Mouse (Mus musculus) erythroblast, embryonic 14.5 days (primary cell): Measurements from ENCODE around the gene Ggcx. TPM values are rescaled to one million over a fixed set of nuclear protein-coding genes. Genes with fewer than 3 reads are reported as not detected.
A peak's percentile ranks its signal among the peaks of the same experiment; 100 is the strongest.

ENCODE experiments used
- H3K27me3 ChIP-seq: 2 replicates; pipeline ENCODE4 v1.6.1; 2012; ENCODE audit warnings: inconsistent platforms; ENCODE audit not compliant: control insufficient read depth
- H3K36me3 ChIP-seq: 2 replicates; pipeline ENCODE4 v1.6.1; 2012; ENCODE audit warnings: mild to moderate bottlenecking, inconsistent platforms; ENCODE audit not compliant: control insufficient read depth
- H3K4me1 ChIP-seq: 2 replicates; pipeline ENCODE4 v1.6.1; 2012; ENCODE audit warnings: inconsistent platforms; ENCODE audit not compliant: control insufficient read depth
- H3K4me3 ChIP-seq: replicated peaks from 2 replicates; pipeline ENCODE3; 2012; ENCODE audit warnings: moderate library complexity, mild to moderate bottlenecking, inconsistent platforms
- H3K9me3 ChIP-seq: 2 replicates; pipeline ENCODE4 v1.6.1; 2012; ENCODE audit warnings: low read length, inconsistent platforms, mixed read lengths; ENCODE audit not compliant: control insufficient read depth
- GATA1 ChIP-seq: IDR thresholded peaks from 2 replicates; pipeline ENCODE4 v1.6.1; 2012; ENCODE audit warnings: low read length, inconsistent platforms, mixed read lengths
- TAL1 ChIP-seq: IDR thresholded peaks from 3 replicates; pipeline ENCODE4 v1.6.1; 2012; ENCODE audit warnings: low read length, inconsistent platforms, mixed read lengths
- polyA plus RNA-seq: library from polyadenylated mRNA; stranded (reverse); fragments of >175 nt; gene quantifications from 2 replicates; pipeline ENCODE4 v1.2.3, GENCODE M21; 2012

Ggcx gene
- polyA plus RNA-seq, 1 experiment, result 0.09 TPM

DNA sequence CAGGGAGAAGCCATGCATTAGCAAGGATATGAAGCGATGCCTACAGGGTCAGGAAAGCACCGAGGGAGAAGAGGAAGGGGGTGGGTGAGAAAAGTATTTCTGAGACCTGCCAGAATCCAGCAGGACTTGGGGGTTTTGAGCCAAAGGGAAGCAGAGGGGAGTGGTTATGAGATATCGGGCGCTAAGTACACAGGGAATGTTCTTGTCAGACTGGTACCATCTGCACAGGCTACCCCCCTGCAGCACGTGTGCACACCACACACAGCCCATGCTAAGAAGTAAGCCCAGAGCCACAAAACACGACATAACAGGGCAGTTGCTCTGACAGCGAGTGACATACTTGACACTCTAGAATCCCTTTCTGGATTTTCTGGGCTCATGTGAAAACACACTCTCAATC, 39.9 kb upstream of the Ggcx start:
- Histone ChIP-seq H3K27me3 (no peaks in the 10 kb centered on the region), H3K4me1 (peaks cover 80% of the 10 kb centered on the region), H3K9me3 (no peaks in the 10 kb centered on the region), H3K4me3 (no peak overlapping the region), H3K36me3 (peaks cover 81% of the 10 kb centered on the region)
- TF ChIP-seq GATA1 (no peak), TAL1 (no peak)

DNA sequence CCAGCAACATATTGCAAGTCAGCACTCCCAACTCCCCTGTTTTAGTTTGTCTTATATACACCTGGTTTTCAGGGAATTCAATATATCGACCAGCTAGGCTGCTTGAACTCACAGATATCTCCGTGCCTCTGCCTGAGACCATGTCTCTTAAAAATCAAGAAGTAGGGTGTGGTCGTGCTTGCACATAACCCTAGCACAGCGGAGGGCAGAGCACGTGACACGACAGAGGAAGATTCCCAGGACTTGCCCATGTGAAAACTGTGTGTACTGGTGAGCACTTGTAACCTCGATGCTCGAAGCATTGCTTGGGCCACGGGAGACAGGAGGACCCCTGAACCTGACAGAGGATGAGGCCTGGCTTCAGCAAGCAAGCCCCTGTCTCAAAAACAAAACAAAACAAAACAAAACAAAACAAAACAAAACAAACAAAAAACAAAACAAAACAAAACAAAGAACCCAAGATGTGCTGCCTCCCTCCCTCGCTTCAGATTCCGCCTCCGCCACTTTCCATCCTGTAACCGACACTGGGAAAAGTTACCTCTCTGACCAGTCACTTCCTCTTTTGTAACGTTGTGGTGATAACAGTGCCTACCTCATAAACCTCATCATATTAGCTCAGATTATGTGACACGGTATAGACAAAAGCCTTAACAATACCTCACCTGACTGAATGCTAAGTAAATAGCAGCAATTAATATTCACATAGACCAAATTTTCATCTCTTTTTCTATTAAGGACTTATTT, 39.1 kb upstream of the Ggcx start:
- TF ChIP-seq GATA1, result no peak
- TF ChIP-seq TAL1, result no peak
- Histone ChIP-seq H3K4me1 (peaks cover 81% of the 10 kb centered on the region), H3K36me3 (peaks cover 74% of the 10 kb centered on the region), H3K27me3 (no peaks in the 10 kb centered on the region), H3K9me3 (no peaks in the 10 kb centered on the region), H3K4me3 (peak overlapping the region; percentile 43)

DNA sequence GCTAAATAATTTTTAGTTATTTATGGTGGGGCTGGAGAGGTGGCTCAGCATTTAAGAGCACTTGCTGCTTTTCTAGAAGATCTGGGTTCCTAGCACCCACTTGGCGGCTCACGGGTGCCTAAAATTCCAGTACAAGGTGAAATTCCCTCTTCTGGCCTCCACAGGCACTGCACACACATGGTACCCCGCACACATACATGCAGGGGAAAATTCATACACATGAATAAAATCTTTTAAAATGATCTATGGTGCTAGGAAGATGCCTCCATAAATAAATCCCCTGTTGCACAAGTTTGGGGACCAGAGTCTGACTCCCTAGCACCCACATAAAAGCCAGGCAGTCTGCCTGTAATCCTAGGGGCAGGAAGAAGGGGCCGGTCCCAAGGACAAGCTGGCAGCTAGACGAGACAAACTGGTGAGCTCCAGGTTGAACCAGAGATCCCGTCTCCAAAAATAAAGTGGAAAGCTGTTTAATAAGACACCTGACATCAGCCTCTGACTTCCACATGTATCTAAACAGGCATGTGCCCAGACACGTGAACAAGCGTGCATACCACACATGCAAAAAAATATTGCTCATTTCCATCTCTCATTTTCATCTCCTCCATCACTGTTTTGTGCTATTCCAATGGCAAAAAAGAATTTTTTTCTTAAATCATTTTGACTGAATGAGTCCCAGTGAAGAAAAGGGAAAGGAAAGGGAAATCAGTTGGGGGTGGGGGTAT, 35.4 kb upstream of the Ggcx start:
- Histone ChIP-seq H3K36me3 (peaks cover 58% of the 10 kb centered on the region), H3K9me3 (no peaks in the 10 kb centered on the region), H3K4me3 (peak overlapping the region; percentile 95), H3K27me3 (no peaks in the 10 kb centered on the region), H3K4me1 (peaks cover 86% of the 10 kb centered on the region)
- TF ChIP-seq TAL1, result no peak

DNA sequence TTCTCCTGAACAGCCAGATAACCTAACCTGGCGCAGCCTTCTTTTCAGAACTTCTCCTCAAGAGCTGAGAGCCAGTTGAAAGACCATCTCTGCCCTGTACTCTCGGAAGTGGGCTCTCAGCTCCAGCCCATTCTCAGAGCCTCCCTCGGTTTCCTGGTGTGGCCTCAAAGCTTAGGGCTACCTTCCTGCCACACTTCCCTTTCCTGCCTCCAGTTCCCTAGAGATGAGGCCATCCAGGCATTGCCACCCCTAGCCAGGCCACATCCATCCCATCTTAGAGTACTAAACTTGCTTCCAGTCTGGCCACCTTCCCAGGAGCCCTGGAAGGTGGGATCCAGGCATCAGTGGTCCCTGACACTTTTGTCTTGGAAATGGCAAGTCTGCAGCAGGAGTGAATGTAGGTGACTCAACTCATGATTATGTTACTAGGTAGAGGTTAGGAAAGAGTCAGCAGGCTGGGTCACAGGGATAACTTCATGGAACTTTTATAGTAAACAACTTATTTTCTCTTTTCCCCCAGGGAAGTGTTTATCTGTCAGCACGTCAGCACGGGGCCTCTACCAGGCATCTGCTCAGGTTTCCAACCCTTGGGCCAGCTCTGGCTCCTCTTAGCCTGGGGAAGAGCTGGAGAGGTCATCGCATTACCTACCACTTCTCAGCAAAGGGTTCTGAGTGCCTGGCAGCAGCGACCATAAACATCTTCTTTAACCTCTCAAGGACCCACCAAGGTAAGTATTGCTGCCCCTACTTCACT, 34.6 kb upstream of the Ggcx start:
- no peak for TF ChIP-seq TAL1
- TF ChIP-seq GATA1, result no peak
- H3K4me3 ChIP-seq, result peak overlapping the region; percentile 95
- no peaks in the 10 kb centered on the region for H3K9me3 ChIP-seq
- peaks cover 59% of the 10 kb centered on the region for H3K36me3 ChIP-seq
- H3K4me1 ChIP-seq, result peaks cover 86% of the 10 kb centered on the region
- no peaks in the 10 kb centered on the region for H3K27me3 ChIP-seq

DNA sequence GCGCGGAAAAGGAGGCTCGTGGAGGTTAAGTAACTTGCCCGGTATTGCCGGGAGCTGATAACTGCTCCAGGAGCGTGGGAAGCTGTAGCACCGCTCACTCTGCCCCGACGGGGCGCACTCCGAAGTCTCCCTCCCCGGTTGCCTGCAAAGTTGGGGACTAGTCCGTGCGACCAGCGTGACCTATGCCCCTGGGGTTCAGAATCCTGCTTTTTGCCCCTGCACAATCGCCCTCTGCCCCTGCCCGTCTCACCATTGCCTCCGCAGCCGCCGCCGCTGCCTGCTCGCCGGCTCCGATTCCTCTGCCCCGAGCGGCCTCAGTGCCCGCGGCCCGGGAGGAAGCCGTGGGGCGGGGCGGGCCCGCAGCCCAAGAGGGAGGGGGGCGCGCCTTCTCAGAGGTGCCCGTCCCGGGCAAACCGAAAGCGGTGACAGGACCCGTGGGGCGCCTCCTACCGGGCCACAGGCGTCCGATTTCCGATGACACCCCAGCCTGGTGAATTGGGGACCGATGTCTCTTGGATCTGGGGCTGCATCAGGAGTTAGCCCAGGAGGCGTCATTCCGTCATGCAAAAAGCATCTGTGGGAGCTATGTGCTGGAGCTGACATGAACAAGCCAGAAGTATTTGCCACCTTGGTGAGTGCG, 33.9 kb upstream of the Ggcx start, which contains the start of gene Vamp5:
Gene Vamp5 (minus strand): TSS at position 338 of the 640 bp plus-strand sequence.
- Histone ChIP-seq H3K36me3 (peaks cover 64% of the 10 kb centered on the region), H3K4me1 (peaks cover 86% of the 10 kb centered on the region), H3K27me3 (no peaks in the 10 kb centered on the region), H3K4me3 (peak within 1 kb of the TSS; percentile 95), H3K9me3 (no peaks in the 10 kb centered on the region)
- TF ChIP-seq GATA1 (no peak), TAL1 (no peak)

DNA sequence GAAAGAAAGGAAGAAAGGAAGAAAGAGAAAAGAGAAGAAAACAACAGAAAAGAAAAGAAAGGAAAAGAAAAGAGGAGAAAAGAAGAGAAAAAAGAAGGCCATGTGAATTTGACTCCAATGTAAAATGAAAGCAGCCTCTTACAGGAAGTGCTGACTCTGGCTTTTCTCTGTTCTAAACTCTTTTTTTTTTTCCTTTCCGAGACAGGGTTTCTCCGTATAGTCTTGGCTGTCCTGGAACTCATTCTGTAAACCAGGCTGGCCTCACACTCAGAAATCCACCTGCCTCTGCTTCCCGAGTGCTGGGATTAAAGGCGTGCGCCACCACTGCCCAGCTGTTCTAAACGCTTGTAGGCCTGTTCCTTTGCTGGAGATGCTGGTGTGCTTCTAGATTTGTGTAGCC, 31.6 kb upstream of the Ggcx start:
- peaks cover 95% of the 10 kb centered on the region for H3K4me1 ChIP-seq
- peaks cover 66% of the 10 kb centered on the region for H3K36me3 ChIP-seq
- no peaks in the 10 kb centered on the region for H3K9me3 ChIP-seq
- no peaks in the 10 kb centered on the region for H3K27me3 ChIP-seq
- H3K4me3 ChIP-seq, result no peak overlapping the region
- no peak for TF ChIP-seq GATA1
- TF ChIP-seq TAL1, result no peak

DNA sequence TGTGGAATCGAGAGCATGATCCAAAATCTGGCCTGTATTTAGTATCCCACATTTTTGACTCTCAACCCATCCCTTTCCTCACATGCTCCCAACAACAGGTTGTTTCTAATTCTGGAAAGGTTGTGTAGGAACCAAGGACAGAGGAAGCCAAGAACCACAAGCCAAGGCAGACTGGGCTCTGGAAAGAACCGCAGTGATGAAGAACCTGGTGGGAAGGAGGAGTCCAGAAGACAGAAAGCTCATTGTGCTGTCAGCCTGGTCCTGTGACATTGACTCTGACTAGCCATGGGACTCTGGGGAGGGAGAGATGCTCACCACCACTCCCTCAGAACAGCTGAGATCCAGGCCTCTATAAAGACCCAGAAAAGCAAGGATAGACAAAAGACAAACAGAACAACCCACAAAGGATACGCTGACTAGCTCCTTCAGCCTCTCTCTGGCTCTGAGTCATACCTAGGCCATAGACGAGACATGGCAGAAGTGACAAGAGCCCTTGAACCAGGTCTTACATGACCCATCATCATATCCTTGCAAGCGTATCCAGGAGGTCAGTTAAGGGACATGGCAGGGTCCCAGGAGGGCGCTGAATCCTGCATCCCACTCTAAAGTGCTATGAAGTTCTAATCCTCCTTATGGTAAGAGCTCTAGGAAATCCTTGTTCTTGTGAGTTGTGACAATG, 30.8 kb upstream of the Ggcx start:
- TF ChIP-seq GATA1 (no peak), TAL1 (no peak)
- Histone ChIP-seq H3K36me3 (peaks cover 66% of the 10 kb centered on the region), H3K27me3 (no peaks in the 10 kb centered on the region)

DNA sequence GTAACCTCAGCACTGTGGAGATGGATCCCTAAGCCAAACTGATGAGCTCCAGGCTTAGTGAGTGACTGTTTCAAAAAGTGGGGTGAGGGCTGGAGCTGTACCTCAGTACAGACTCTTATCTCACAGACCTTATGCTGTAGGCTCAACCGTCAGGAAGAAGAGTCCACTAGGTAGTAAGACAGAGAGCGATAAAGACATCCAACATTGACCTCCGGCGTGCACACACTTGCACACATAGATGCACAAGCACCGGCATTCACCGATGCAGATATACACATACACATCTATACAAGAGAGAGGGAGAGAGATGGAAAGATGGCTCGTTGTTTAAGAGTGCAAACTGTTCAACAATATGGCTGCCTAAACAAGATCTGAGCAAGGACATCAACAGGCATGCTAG, 30.2 kb upstream of the Ggcx start:
- Histone ChIP-seq H3K4me3 (peak overlapping the region; percentile 20), H3K27me3 (no peaks in the 10 kb centered on the region), H3K36me3 (peaks cover 67% of the 10 kb centered on the region), H3K4me1 (peaks cover 95% of the 10 kb centered on the region), H3K9me3 (no peaks in the 10 kb centered on the region)
- peak; percentile 80 for TF ChIP-seq TAL1
- TF ChIP-seq GATA1, result peak; percentile 81

More for the DNA sequence above, 30.8 kb upstream of the Ggcx start:
- H3K9me3 ChIP-seq, result no peaks in the 10 kb centered on the region
- peak overlapping the region; percentile 20 for H3K4me3 ChIP-seq
- peaks cover 95% of the 10 kb centered on the region for H3K4me1 ChIP-seq
